Mouse (Mus musculus): Measurements from ENCODE around the gene Rpia. TPM values are rescaled to one million over a fixed set of nuclear protein-coding genes. Genes with fewer than 3 reads are reported as not detected.
A peak's percentile ranks its signal among the peaks of the same experiment; 100 is the strongest.

The Rpia gene
- polyA plus RNA-seq, 1 experiment from 2014 or later = 1.8 TPM

DNA sequence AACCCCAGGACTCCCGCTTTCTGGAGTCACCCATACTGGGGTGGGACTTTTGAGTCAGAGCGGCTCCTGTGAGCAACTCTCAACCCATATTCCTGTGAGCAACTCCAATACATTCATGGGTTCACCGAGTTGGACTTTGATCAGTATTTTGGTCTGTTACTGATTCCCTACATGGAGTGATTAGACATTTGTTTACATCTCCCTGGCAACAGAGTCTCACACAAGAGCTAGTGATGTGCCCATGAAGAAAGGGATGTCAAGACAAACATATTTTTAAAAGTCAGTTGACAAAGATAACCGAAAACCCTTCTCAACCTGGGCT is 22.6 kb upstream of the Rpia start:
- no peak overlapping the region for H3K27ac ChIP-seq
- H3K9me3 ChIP-seq = no peaks in the 10 kb centered on the region
- H3K27me3 ChIP-seq (ENCODE audit: insufficient read depth, poor library complexity, severe bottlenecking) = no peaks in the 10 kb centered on the region
- 89% methylated on average over 4 of the region's 4 CpGs for WGBS
- H3K36me3 ChIP-seq = no peaks in the 10 kb centered on the region
- peaks cover 7% of the 10 kb centered on the region for H3K4me1 ChIP-seq (replicated peaks)
- DNase-seq (ENCODE audit: low spot score) = no peak
- no peak overlapping the region for H3K4me3 ChIP-seq

- Histone ChIP-seq H3K27me3 (ENCODE audit: insufficient read depth, poor library complexity, severe bottlenecking) (no peaks in the 10 kb centered on the region), H3K27ac (no peak overlapping the region), H3K36me3 (no peaks in the 10 kb centered on the region), H3K4me1 (replicated peaks) (peaks cover 7% of the 10 kb centered on the region), H3K9me3 (no peaks in the 10 kb centered on the region), H3K4me3 (no peak overlapping the region)
- DNase-seq (ENCODE audit: low spot score) = no peak
- 88% methylated on average over 18 of the region's 18 CpGs for WGBS
These were observed 22.0 kb upstream of the Rpia start for GRCm38 (mm10) chr6:70813921-70814628.

DNA sequence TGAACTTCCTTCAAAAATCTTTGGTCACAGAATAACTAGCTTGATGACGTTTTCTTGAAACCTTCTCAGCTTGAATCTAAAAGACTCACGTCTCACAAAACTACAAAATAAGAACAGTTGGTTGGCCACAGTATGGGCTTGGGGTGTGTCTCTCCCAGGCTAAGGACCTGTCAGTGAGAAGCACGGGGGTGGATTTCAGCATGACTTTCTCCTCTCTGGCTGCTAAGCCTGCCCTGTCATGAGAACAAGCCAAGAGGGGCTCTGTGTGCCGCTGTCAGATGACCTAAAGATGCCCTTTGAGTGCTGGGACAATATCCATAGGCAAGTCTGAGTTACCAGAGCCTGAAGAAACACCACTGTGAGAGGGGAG is 20.5 kb upstream of the Rpia start:
- H3K36me3 ChIP-seq = no peaks in the 10 kb centered on the region
- peaks cover 4% of the 10 kb centered on the region; the same call in 1 of the 2 replicates for H3K27me3 ChIP-seq (ENCODE audit: insufficient read depth, poor library complexity, severe bottlenecking)
- H3K27ac ChIP-seq = peak overlapping the region; percentile 67
- H3K4me1 ChIP-seq (replicated peaks) = peaks cover 9% of the 10 kb centered on the region
- H3K4me3 ChIP-seq = no peak overlapping the region
- WGBS = 34% methylated on average over 4 of the region's 4 CpGs
- H3K9me3 ChIP-seq = no peaks in the 10 kb centered on the region
- no peak for DNase-seq (ENCODE audit: low spot score)

DNA sequence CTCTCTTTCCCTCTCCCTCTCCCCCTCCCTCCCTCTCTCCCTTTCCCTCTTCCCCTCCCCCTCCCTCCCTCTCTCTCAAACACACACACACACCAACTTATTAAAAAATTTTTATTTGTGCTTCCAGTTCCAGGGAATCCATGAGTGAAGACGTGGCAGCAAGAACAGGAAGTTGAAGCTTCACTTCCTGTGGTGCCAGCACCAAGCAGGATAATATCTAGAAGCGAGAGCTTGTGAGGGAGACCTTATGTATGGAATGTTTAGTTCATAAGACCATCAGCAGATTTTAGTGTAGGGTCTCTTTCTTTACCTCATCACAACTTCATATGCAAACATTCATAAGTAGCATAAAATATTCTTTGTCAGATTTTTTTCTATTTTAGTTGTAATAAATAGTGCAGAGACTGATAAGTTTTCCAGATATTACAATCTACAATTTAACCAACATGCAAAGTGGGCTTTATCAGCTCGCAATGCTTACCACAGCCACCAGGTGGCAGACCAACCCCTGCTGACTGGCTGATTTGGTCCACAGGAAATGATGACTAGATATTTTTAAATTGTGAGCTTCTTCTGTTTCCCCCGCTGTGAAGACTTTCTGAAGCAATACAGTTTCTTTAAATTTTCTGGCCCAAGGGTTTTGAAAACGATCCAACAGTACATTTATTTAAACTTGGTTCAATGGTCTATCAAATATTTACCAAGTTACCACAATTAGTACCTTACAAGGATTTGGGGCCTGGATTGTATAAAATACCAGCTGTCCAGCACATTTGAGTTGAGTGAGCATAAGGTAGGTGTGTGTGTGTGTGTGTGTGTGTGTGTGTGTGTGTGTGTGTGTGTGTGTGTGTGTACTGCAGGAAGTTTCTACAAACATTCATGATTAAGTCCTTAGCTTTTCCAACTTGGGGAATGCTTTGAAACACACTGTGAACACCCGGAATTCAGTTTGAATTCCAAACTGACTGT is 19.8 kb upstream of the Rpia start:
- H3K9me3 ChIP-seq = no peaks in the 10 kb centered on the region
- no peaks in the 10 kb centered on the region for H3K36me3 ChIP-seq
- peak; percentile 71 for DNase-seq (ENCODE audit: low spot score)
- peaks cover 12% of the 10 kb centered on the region for H3K4me1 ChIP-seq (replicated peaks)
- H3K27me3 ChIP-seq (ENCODE audit: insufficient read depth, poor library complexity, severe bottlenecking) = peaks cover 7% of the 10 kb centered on the region; the same call in 1 of the 2 replicates
- H3K27ac ChIP-seq = no peak overlapping the region
- H3K4me3 ChIP-seq = no peak overlapping the region
- 21% methylated on average over 6 of the region's 6 CpGs for WGBS

GRCm38 (mm10) chr6:70810524-70810923 is 18.5 kb upstream of the Rpia start:
- Histone ChIP-seq H3K27ac (no peak overlapping the region), H3K9me3 (no peaks in the 10 kb centered on the region), H3K36me3 (no peaks in the 10 kb centered on the region), H3K27me3 (ENCODE audit: insufficient read depth, poor library complexity, severe bottlenecking) (peaks cover 7% of the 10 kb centered on the region; the same call in 1 of the 2 replicates), H3K4me1 (replicated peaks) (peaks cover 24% of the 10 kb centered on the region), H3K4me3 (no peak overlapping the region)
- DNase-seq (ENCODE audit: low spot score) = no peak
- WGBS = 81% methylated on average over 1 of the region's 1 CpGs

GRCm38 (mm10) chr6:70806514-70806912 is 14.5 kb upstream of the Rpia start:
- 53% methylated on average over 1 of the region's 1 CpGs for WGBS

DNA sequence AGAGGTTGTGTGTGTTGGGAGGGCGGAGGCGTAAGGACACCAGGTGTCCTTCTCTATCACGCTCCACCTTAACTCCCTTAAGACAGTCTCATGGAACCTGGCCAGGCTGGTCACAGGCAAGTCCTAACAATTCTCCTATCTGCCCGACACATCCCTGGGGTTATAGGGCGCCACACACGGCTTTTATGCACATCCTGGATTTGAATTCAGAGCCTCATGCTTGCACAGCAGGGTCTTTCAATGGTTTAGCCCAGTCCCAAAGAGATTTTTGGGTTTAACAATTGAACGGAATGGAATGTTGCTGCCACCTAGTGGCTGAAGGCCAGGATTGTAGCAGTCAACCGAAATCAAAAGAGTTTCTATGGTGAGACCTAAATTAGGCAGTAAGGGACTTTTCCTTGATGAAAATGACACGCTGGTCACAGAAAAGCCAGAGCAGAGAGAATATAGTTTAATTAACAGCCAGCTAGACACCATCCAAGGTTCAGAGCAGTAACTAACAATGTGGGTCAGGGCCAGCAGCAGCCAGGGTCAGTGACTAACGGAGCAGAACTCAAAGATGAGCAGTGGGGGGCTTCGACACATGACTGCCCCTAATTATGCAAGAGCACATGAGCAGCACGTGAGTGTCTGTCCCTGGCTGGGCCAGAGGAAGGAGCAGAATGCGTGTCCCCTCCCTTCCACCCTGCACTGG is 13.9 kb upstream of the Rpia start:
- 10% methylated on average over 13 of the region's 13 CpGs for WGBS
- H3K36me3 ChIP-seq = no peaks in the 10 kb centered on the region
- peak overlapping the region; percentile 5; the same call in 1 of the 2 replicates for H3K4me3 ChIP-seq
- peaks cover 7% of the 10 kb centered on the region; the same call in 1 of the 2 replicates for H3K27me3 ChIP-seq (ENCODE audit: insufficient read depth, poor library complexity, severe bottlenecking)
- peaks cover 20% of the 10 kb centered on the region for H3K4me1 ChIP-seq (replicated peaks)
- no peaks in the 10 kb centered on the region for H3K9me3 ChIP-seq
- peak; percentile 80 for DNase-seq (ENCODE audit: low spot score)
- H3K27ac ChIP-seq = peak overlapping the region; percentile 4; the same call in 1 of the 2 replicates

More at GRCm38 (mm10) chr6:70806514-70806912, 14.5 kb upstream of the Rpia start:
- H3K27ac ChIP-seq = 0 out of 2 replicates have a peak overlapping the region, but pooled peaks have one; percentile 40
- H3K4me1 ChIP-seq (replicated peaks) = peaks cover 20% of the 10 kb centered on the region
- no peaks in the 10 kb centered on the region for H3K9me3 ChIP-seq
- H3K27me3 ChIP-seq (ENCODE audit: insufficient read depth, poor library complexity, severe bottlenecking) = peaks cover 7% of the 10 kb centered on the region; the same call in 1 of the 2 replicates
- H3K36me3 ChIP-seq = no peaks in the 10 kb centered on the region
- DNase-seq (ENCODE audit: low spot score) = no peak
- H3K4me3 ChIP-seq = 0 out of 2 replicates have a peak overlapping the region, but pooled peaks have one; percentile 5

- DNase-seq (ENCODE audit: low spot score) = peak; percentile 65
- no peak overlapping the region for H3K4me3 ChIP-seq
- WGBS = 16% methylated on average over 7 of the region's 7 CpGs
These were observed 13.2 kb upstream of the Rpia start for GRCm38 (mm10) chr6:70805267-70805666.

GRCm38 (mm10) chr6:70804632-70805031 is 12.6 kb upstream of the Rpia start:
- Histone ChIP-seq H3K4me1 (replicated peaks) (peaks cover 20% of the 10 kb centered on the region), H3K4me3 (peak overlapping the region; percentile 1; the same call in 1 of the 2 replicates), H3K27ac (no peak overlapping the region), H3K36me3 (no peaks in the 10 kb centered on the region), H3K27me3 (ENCODE audit: insufficient read depth, poor library complexity, severe bottlenecking) (peaks cover 7% of the 10 kb centered on the region; the same call in 1 of the 2 replicates), H3K9me3 (no peaks in the 10 kb centered on the region)
- peak; percentile 54 for DNase-seq (ENCODE audit: low spot score)
- 28% methylated on average over 3 of the region's 3 CpGs for WGBS

More at GRCm38 (mm10) chr6:70805267-70805666, 13.2 kb upstream of the Rpia start:
- Histone ChIP-seq H3K36me3 (no peaks in the 10 kb centered on the region), H3K27ac (no peak overlapping the region), H3K9me3 (no peaks in the 10 kb centered on the region), H3K4me1 (replicated peaks) (peaks cover 20% of the 10 kb centered on the region), H3K27me3 (ENCODE audit: insufficient read depth, poor library complexity, severe bottlenecking) (peaks cover 7% of the 10 kb centered on the region; the same call in 1 of the 2 replicates)

GRCm38 (mm10) chr6:70797581-70798251 is 5.7 kb upstream of the Rpia start:
- no peaks in the 10 kb centered on the region for H3K36me3 ChIP-seq
- H3K4me1 ChIP-seq (replicated peaks) = peaks cover 4% of the 10 kb centered on the region
- H3K27me3 ChIP-seq (ENCODE audit: insufficient read depth, poor library complexity, severe bottlenecking) = no peaks in the 10 kb centered on the region
- DNase-seq (ENCODE audit: low spot score) = peak; percentile 66
- 20% methylated on average over 9 of the region's 9 CpGs for WGBS
- H3K4me3 ChIP-seq = no peak overlapping the region
- H3K27ac ChIP-seq = no peak overlapping the region
- no peaks in the 10 kb centered on the region for H3K9me3 ChIP-seq

DNA sequence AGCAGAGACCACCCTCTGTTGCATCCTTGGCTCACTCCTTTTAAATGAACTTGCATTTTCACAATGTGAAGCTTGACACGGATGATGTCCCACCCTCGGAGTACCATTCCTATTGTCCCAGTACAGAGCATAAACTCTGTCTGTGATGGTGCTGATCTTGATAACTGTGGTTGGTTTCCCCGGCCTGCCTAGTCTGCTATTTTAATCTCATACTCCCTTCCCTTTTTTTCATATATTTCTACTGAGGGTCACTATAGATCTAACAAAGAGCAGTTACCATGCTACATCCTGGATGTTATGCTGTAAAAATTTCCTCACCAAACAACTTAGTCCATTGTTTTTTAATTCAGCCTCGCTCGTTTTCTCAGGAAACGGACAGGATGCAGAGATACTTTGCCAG is 4.9 kb upstream of the Rpia start:
- no peaks in the 10 kb centered on the region for H3K36me3 ChIP-seq
- no peaks in the 10 kb centered on the region for H3K9me3 ChIP-seq
- H3K27ac ChIP-seq = no peak overlapping the region
- H3K4me3 ChIP-seq = no peak overlapping the region
- H3K27me3 ChIP-seq (ENCODE audit: insufficient read depth, poor library complexity, severe bottlenecking) = no peaks in the 10 kb centered on the region
- H3K4me1 ChIP-seq (replicated peaks) = peaks cover 6% of the 10 kb centered on the region
- WGBS = 90% methylated on average over 6 of the region's 6 CpGs
- no peak for DNase-seq (ENCODE audit: low spot score)

DNA sequence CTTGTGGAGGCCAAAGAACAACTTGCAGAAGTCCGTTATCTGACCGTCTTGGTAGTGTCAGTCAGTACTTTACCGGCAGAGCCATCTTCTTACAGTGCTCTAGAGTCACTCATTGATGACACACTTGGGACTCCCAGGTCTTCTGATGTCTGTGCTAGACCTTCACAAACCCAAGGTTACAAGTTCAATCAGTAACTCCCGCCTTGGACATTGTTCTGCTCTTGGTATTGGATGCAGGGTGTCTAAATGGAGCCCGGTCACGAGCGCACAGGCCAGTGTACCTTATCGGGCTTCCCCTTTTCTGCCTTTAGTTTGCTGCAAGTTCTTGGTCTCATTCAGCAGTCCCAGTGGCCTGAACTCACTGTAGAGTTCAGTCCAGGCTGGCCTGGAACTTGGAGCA is 612 bp upstream of the Rpia start:
- DNase-seq (ENCODE audit: low spot score) = no peak
- WGBS = 44% methylated on average over 8 of the region's 8 CpGs
- H3K27me3 ChIP-seq (ENCODE audit: insufficient read depth, poor library complexity, severe bottlenecking) = no peaks in the 10 kb centered on the region

More for the DNA sequence above, 612 bp upstream of the Rpia start:
- H3K4me3 ChIP-seq = peak overlapping the region; percentile 75
- peaks cover 24% of the 10 kb centered on the region for H3K4me1 ChIP-seq (replicated peaks)
- peak overlapping the region; percentile 90 for H3K27ac ChIP-seq
- no peaks in the 10 kb centered on the region for H3K9me3 ChIP-seq
- H3K36me3 ChIP-seq = peaks cover 6% of the 10 kb centered on the region
